Mouse (Mus musculus): ENCODE results near the gene Gm16223.

The Gm16223 gene

DNA sequence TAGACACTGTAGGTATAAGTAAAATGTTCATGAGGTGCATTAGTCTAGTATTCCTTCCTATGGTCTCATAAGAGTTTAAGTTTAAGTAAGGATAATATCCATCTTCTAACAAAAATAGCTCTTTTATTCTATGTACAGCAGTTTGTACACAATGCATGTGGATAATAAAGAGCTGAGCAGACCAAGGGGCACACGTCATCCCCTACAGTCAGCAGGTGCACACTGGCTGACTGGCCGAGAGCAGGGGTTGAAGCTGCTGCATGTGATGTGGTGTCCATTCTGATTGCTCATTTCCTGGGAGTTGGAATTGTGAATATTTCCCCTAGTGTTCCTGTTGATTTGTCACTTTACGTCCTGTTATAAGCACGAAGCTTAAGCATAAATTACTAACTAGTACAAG, 144.6 kb downstream of the Gm16223 start:
- no peak for DNase-seq (ENCODE audit: low read depth, low spot score)

DNA sequence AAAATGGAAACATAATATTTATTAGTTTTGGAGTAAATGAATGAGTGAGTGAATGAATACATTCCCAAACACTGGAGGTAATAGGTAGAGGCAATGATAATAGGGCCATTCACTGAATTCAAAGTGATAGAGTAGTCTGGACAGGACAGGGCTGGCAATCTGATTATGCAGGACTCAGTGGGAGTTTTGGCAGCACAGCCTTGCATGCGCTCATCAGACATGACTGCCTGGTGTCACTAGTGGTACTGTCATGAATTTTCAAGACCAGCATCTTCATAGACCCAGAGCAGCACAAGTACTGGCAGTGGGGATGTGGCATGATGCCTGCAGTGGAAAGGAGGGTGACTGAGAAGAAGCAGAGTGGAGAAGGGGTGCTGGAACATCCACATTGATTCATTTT, 157.1 kb downstream of the Gm16223 start:
- DNase-seq (ENCODE audit: low read depth, low spot score): no peak

DNA sequence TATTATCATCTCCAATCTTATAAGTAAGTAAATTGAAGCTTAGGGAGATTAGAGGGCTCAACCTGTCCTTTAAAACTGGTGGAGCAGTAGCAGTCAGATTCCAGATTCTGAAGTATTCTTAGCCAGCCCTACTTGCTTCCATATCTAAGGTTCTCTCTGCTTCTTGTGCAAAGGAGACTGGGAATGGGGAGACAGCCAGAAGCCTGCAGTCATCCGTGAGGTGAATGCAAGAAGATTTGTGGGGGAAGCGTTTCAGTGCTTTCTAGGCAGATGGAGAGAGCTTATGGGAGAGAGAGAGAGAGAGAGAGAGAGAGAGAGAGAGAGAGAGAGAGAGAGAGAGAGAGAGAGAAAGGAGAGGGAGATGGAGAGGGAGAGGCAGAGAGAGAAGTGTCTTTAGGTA, 160.9 kb downstream of the Gm16223 start:
- DNase-seq (ENCODE audit: low read depth, low spot score): no peak

DNA sequence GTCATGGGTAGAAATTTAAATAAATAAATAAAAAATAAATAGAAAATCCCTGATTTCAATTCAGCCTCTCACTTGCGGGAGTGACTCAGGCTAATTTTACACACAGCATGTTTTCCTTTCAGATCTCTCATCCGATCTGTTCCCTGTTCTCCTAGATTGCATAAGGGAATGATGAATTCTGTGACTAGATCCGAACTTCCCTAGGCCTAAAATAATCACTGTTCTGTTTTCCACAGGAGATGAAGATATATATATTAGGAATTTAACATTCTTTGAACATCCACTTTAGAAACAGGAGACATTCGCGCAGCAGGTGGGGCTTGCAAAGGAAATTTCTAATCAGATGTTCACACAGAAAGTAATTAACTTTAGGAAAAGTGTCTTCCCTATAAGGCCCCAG, 171.5 kb downstream of the Gm16223 start:
- DNase-seq (ENCODE audit: low read depth, low spot score): no peak

DNA sequence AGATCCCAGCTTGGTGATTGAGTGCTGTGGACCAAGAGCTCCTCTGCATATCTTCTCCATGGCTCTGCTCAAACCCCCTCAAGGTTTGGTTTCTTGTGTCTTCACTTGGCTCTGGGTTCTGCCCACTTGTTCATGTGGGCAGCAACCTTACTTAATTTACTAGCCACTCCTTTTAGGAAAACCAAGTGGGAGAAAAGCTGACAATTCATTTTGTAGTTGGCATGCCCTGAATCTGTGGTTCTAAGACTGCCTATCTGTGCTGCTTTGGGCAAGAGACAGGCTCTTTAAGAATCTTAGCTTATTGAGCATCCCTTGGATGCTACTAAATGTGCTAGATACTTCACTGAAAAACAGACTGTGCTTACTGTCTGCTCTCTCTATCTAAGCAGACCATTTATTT, 172.0 kb downstream of the Gm16223 start:
- no peak for DNase-seq (ENCODE audit: low read depth, low spot score)

DNA sequence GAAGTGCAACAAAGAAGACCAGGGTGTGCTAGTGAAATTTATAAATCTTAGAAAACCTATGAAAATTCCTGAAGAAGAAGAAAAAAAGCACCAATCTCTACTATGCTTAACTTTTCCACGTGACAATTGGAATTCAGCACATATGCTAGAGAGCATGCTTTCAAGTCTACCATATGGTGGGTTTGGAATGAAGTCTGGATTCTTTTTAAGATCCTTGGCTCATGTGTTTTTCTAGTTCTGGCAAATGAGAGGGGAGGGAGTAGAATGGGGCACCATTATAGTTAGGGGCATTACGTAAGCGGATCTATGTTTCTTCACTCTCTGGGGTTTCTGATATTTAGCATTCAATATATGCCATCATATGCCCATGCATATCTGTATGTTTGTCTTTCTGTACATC, 182.6 kb downstream of the Gm16223 start:
- no peak for DNase-seq (ENCODE audit: low read depth, low spot score)
